Mouse (Mus musculus): ENCODE measurements around the gene Smarcal1. TPM values are rescaled to one million over a fixed set of nuclear protein-coding genes. Genes with fewer than 3 reads are reported as not detected.

The Smarcal1 gene
- total RNA-seq, 2 experiments from 2014 or later, result 18.5 to 21.9 TPM

Other genes starting within 250 kb of the Smarcal1 start
- under 1 TPM; 0.24 to 0.62 TPM for gene March4, start 46.3 kb upstream of the Smarcal1 start, total RNA-seq (2021)
- not detected for gene Ankar, start 117.3 kb downstream of the Smarcal1 start, total RNA-seq (2021)
- 100 to 1,000 TPM; 566 to 581 TPM for gene Rpl37a, start 128.0 kb downstream of the Smarcal1 start, total RNA-seq (2021)
- under 1 TPM; 0.28 to 0.62 TPM for gene Igfbp2, start 241.3 kb downstream of the Smarcal1 start, total RNA-seq (2021)

Data from gastrocnemius, adult 18-20 months (tissue).